Mouse (Mus musculus): Measurements from ENCODE around the gene Kcnk10.

The Kcnk10 gene

DNA sequence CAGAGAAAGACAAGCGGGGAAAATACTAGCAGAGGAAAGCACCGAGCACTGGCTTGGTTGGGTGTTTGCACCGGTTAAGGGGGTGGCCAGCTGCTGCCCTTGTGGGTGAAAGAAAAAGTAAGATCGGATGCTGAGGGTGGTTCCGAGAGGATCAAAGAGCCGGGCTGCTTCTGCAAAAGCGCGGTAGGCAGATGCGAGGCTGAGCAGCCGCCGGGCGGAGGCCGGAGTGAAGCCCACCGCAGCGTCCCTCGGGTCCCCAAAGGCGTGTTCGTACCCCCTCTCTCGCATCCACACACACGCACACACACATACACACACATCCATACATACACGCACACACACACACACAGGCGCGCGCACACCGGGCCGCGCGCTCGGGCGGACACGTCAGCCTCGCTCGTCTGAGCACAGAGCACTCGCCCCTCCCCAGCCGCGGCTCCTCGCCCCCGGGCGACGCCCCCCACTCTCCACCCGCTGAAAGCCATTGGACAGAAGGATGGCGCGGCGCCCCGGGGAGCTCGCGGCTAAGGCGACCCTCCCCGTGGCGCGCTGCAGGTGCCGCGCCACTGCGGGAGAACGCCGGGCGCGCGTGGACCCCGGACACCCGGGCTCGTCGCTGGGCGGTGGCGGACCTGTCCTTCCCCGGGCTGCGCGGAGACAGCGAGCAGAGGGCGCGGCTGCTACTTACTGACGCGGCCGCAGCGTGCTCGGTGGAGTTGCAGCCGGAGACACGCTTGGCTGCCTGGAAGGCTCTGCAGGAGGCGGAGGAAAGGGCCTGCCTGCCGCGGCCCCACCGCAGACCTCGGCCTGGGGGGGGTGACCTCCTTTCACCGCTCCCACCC, 3.5 kb downstream of the Kcnk10 start:
- in situ Hi-C loops (cut with MboI; ENCODE audit: low pct_unique_long_range_greater_than_20kb in 1 of 2, low sequenced_read_pairs in 2 of 2, unreplicated experiment in 1 of 2): no loop called here

DNA sequence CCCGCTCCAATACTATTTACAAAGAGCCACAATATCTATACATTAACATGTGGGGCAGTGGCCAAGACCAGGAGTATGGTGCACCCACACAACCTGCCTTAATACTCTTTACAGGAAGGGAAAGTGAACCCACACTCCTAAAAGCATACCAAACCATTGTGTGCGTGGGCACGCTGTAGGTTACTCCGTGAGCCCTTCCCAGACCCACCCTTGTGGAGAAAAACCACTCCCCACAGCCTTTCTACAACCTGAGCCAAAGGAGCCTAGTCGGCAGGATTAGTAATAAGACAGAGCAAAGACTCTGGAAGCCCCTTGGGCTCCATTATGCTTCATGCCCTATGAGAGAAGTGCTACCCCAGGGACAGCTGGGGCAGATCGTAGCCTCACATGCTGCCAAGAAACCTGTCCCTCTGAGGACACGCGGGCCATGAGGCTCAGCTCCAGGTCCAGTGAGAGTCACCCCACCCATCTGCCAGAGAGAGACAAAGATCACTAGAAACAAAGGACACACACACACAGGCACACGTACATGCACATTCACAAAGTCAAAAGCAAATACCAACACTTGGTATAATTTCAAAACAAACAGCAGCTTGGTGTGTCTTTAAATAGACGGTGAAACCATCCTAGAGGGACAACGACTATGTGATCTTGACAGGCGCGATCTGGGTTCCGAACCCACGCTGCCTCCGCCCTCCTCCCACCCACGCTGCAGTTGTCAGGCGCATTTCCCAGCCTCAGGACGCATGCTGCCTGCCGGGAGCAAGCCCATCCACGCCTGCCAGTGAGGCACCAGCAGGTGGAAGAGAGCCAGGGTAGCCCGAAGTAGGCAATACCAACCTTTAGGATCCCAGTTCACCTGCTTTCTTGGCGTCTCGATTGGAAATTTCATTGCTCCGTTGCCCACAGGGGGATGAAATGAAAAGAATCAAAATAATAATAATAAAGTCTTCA, 4.5 kb downstream of the Kcnk10 start:
- in situ Hi-C loops (cut with MboI; ENCODE audit: low pct_unique_long_range_greater_than_20kb in 1 of 2, low sequenced_read_pairs in 2 of 2, unreplicated experiment in 1 of 2): no loop called here

DNA sequence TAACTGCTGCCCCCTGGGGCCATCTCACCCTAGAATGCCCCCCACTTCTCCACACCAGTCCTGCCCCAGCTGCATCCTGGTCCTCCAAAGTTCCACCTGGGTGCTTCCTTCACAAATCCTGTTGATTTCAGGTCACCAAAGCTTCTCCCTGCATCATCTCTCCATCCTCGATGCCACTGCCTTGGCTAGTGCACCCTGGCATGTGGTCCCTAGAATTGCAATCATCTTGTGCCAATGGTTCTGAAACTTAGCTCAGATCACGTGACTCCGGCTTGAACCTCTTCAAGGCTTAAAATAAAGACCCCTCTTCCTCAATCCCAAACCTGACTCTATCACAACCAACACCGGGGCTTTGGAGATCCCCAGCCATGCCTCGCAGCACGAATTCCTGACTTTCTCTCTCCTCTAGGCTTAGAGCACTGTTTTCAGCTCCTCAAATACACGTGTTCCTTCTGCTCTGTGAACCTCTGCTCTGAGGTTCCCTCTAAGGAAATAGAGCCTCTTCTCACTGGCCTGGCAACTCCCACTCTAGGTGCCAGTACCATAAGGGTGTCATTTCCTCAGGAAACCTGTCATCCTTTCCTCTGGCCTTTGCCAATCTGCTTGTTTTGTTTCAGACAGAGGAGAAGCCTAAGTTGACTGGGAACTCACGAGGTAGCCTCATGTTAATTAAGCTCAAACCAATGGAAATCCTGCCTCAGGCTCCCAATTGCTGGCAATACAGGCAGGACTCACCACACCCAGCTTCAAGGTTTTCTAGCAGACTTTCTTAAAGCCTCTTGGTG, 6.0 kb downstream of the Kcnk10 start:
- in situ Hi-C loops (cut with MboI; ENCODE audit: low pct_unique_long_range_greater_than_20kb in 1 of 2, low sequenced_read_pairs in 2 of 2, unreplicated experiment in 1 of 2): no loop called here

DNA sequence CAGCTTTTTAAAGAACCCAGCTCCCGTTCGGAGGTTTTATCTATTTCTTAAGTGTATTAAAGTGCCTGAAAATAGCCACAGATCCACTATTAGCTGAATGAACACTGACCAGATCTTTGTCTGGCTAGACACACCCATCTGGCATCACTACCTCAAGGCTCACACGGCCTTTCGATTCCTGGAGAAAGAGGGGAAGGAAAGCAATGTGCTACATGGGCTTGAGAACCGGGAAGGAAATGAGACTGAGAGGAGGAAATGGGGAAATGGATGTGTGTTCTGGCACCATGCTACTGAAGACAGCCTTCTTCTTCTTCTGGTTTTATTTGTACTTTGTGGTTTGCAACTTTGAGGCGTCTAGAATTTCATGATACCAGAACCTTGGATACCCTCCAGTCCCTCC, 8.7 kb downstream of the Kcnk10 start:
- in situ Hi-C loops (cut with MboI; ENCODE audit: low pct_unique_long_range_greater_than_20kb in 1 of 2, low sequenced_read_pairs in 2 of 2, unreplicated experiment in 1 of 2): no loop called here

DNA sequence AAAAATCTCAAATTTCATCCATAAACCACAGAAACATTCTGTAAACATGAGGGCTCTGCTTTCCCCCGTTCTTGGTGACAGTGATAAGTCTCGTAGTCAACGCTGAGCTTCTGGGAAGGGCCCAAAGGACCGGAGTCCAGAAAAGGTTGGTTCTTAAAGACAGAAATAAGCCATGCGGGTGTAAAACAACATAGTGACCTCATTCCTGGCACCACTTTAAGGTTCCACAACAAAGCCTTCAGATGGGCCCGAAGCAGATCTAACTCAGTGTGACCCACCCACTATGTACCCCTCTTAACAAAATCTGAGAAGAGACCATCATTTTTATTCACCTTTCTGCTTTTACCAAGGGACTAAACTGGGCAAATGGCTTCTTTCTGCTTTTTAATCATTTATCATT, 10.2 kb downstream of the Kcnk10 start:
- in situ Hi-C loops (cut with MboI; ENCODE audit: low pct_unique_long_range_greater_than_20kb in 1 of 2, low sequenced_read_pairs in 2 of 2, unreplicated experiment in 1 of 2): no loop called here

DNA sequence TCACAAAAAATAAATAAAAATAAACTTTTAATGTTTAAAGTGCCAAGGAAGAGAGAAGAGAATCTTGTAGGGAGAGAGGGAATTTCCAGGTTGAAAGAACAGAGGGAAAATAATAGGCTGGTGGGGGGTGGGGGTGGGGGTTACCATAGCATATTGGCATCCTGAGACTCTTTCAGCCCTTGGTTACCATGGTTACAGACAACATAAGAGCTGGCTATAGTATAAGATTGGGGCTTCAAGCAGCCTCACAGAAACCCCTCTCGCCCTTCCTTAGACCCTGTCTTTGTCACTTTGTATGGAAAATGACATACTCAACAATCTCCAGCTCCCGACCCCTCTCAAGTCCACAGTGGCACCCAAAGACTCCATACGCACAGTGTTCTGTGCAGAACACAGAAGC, 13.7 kb downstream of the Kcnk10 start:
- in situ Hi-C loops (cut with MboI; ENCODE audit: low pct_unique_long_range_greater_than_20kb in 1 of 2, low sequenced_read_pairs in 2 of 2, unreplicated experiment in 1 of 2): no loop called here

DNA sequence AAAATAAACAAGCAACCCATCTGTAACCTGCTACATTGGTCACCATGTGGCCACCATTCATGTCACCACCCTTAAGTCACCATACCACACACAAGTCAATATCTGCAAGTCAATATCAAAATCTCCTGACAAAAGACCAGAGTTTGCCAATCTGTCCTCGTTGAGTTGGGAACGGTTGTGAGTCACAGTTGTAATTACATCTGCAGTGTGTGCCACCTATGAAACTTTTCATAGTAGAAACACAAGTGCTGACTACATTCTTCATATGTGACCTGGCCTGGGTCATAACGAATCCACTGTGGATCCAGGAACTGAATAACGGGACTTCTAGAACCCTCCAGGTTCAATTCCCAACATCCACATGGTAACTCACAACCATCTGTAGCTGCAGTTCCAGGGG, 14.8 kb downstream of the Kcnk10 start:
- in situ Hi-C loops (cut with MboI; ENCODE audit: low pct_unique_long_range_greater_than_20kb in 1 of 2, low sequenced_read_pairs in 2 of 2, unreplicated experiment in 1 of 2): no loop called here

DNA sequence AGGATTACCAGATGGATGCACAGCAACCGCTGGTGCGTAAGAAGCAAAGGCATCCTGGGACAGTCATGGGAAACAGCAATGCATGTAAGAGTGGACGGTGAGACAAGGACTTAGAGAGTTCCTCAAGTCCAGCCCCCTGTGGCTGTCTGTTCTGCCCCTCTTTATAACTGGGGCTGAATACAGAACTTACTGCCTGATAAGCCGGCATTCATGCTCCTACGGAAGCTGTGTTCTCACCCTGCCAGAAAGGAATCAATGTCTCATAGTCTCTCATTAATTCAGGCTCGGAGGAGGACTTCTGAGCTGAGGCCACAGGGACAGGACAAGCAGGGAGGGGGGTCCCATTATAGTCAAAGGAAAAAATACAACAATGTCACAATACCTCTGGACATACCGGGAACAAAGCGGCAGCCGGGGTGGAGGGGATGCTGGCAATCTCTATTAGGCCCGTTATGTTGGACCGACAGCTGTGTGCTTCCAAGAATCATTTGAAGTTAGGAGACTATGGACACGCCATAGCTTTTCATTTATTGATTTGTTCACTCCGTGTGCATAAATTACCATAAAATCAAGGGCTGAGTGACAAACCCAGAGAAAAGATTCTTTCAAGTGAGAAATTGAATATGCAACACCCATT, 15.7 kb downstream of the Kcnk10 start:
- in situ Hi-C loops (cut with MboI; ENCODE audit: low pct_unique_long_range_greater_than_20kb in 1 of 2, low sequenced_read_pairs in 2 of 2, unreplicated experiment in 1 of 2): no loop called here

DNA sequence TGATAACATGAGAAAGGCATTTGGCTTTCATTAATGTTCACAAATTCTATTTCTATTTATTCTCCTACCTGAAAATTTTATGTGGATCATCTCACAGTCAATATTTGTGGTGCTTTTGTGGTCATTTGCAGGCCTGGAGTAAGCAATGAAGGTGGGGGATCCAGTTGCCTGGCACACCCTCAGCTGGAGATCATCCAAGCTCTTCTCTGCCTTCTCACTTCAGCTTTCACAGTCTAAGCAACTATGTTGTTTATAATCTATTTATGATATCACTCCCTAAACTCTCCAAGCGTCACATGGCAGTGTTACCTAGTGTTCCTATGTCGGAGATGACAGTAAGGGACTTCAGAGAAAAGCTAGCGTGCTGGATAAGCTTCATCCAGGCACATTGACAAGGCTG, 18.1 kb downstream of the Kcnk10 start:
- in situ Hi-C loops (cut with MboI; ENCODE audit: low pct_unique_long_range_greater_than_20kb in 1 of 2, low sequenced_read_pairs in 2 of 2, unreplicated experiment in 1 of 2): no loop called here

DNA sequence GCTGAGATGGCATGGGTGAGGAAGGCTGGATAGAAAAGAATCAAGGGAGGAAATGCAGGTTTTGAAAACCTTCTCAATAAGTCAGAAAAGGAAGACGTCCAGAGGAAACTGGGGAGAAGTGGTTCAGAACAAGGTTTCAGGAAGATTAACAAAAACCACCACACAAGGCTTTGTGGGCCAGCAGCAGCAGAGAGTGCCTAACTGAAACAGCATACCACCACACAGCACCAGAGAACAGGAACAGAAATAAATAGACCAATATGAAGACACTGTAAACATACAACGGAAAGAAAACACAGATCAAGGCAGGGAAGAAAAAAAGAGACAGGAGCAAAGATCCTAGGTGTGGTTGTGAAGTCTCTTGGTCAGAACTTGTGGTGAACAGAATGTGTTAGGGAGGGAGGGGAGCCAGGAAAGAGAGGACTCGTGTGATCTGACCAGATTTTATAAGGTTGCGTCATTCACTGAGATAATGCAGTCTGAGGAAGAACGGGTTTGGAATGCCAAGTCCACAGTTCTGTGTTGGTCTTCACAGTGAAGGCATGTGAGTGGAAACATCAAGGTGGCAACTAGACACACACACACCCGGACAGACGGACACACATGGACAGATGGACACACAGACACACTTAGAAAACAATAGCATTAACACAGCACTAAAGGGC, 21.0 kb downstream of the Kcnk10 start:
- in situ Hi-C loops (cut with MboI; ENCODE audit: low pct_unique_long_range_greater_than_20kb in 1 of 2, low sequenced_read_pairs in 2 of 2, unreplicated experiment in 1 of 2): no loop called here

DNA sequence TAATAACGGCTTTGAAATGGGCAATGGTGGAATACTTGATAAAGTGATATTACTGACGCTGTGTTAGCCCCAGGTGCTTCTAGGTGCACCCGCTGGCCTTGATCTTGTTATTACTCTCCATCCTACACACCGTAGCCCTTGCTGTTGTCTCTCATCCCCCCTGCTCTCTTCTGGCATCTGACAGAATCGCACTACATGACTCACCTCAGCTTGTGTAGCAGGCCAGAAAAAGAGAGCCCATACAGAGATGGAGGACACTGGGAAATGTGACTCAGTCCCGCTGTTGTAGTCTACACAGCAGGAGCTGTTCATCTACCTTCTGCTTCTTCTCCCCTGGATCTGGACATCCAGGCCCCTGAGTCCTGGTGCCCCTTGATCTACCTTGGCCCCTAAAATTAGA, 28.1 kb downstream of the Kcnk10 start:
- in situ Hi-C loops (cut with MboI; ENCODE audit: low pct_unique_long_range_greater_than_20kb in 1 of 2, low sequenced_read_pairs in 2 of 2, unreplicated experiment in 1 of 2): no loop called here

DNA sequence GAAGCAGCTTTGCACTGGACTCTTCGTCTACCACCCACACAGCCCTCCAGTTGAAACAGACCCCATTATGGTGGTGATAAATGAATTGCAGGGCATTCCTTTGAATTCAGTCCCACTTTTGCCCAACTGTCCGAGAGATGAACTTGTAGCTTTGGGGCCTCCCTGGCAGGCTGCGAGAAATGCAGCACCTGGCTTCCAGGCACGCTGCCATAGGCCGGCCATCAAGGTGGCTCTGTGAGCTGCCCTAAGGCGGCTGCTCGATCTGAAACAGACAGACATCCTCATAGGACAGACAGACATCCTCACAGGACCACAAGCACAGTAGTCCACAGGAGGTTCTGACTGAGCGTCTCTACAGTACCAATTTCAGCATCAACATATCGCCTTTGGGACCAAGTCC, 30.0 kb downstream of the Kcnk10 start:
- in situ Hi-C loops (cut with MboI; ENCODE audit: low pct_unique_long_range_greater_than_20kb in 1 of 2, low sequenced_read_pairs in 2 of 2, unreplicated experiment in 1 of 2): no loop called here

DNA sequence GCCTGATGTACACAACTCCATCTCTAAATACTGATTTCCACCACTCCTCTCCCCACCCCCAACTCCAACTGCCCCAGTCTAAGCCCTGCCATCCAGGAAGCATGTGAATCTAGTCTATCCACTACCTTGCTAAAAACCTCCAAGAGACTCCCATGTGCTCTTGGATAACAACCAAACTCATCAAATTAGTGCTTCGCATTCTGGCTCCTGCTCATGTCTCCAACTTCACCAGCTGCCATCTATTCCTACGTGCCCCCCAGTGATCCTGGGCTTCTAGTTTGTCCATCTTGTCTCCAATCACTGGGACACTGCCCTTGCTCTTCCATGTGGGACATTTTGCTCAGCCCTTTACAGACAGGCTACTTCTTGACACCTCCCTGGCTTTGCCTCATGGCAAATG, 32.2 kb downstream of the Kcnk10 start:
- in situ Hi-C loops (cut with MboI; ENCODE audit: low pct_unique_long_range_greater_than_20kb in 1 of 2, low sequenced_read_pairs in 2 of 2, unreplicated experiment in 1 of 2): no loop called here

DNA sequence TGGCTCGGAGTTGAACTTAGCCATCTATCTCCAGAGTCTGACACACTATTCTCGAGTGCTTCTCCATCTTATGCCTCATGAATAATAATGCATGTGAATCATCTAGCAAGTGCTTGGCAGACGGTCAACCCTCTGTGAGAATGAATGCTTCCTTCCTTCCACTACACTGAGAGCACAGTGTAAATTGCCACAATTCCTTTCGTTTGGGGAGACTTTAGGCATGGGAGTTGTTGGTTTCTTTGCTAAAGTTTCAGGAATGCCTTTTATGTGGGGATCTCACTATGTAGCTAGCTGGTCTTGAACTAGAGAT, 32.9 kb downstream of the Kcnk10 start:
- in situ Hi-C loops (cut with MboI; ENCODE audit: low pct_unique_long_range_greater_than_20kb in 1 of 2, low sequenced_read_pairs in 2 of 2, unreplicated experiment in 1 of 2): no loop called here

DNA sequence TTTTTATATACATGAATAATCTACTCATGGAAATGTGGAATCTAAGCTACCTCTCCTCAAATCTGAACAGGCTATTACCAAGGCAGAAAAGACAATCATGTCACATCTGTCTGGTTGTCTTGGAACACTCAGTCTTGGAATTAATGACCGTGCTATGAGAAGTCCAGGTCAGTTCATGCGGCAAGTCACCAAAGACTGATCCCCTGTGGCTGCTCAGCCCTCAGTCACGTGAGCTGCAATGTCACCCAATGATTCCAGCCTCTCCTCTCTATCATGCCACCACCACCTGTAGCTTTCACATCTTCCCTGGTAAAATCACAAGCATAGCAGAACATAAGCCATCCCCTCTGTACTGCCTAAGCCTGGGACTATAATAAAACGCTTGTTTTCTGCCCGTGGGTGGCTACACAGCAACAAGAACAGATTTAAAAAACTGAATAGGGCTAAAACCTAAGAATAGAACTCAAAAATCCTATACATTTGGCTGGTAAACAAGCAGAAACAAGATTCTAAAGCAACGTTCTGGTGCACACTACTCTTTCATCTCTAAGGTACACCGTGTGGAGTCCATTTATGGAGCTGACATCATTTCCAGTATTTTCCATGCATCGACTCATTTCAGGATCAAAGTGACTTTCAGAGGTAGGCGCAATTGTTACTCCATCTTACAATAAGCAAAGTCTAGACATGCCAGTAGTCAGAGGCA, 33.4 kb downstream of the Kcnk10 start:
- in situ Hi-C loops (cut with MboI; ENCODE audit: low pct_unique_long_range_greater_than_20kb in 1 of 2, low sequenced_read_pairs in 2 of 2, unreplicated experiment in 1 of 2): no loop called here

DNA sequence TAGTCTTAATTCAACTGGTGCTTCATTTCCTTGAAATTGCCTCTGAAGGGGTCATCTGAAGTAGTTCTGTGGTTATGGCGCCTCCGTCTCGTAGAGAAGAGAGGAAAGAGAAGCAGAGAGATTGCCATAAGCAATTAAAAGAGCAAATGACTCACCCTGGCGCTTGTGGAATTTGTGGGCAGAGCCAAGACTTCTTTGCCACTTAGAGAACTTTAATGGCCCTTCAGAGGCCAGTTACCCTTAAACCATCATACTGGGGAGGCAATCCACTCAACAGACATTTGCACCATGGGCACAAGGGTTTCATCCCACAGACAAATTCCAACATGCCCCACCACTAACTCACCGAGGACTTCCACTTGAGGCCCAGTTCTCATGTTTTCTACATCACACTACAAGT, 41.4 kb downstream of the Kcnk10 start:
- in situ Hi-C loops (cut with MboI; ENCODE audit: low pct_unique_long_range_greater_than_20kb in 1 of 2, low sequenced_read_pairs in 2 of 2, unreplicated experiment in 1 of 2): no loop called here

DNA sequence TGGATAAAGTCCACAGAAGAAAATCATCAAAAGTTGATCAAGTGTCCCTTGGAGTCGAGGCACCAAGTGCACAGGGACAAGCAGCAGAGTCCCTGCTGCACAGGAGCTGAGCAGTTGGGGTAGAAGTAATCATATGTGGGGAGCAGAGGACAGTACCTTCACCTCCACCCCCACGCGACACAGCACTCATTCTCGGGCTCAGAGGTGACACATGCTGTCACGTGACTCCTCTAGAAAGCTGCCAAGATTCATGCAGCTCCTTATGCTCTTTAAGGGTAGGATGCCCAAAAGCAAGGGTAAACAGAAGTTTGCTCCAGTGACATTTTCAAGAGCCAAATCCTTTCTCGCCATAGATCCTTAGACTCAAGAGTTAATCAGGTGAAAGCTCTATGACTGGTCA, 42.1 kb downstream of the Kcnk10 start:
- in situ Hi-C loops (cut with MboI; ENCODE audit: low pct_unique_long_range_greater_than_20kb in 1 of 2, low sequenced_read_pairs in 2 of 2, unreplicated experiment in 1 of 2): no loop called here

DNA sequence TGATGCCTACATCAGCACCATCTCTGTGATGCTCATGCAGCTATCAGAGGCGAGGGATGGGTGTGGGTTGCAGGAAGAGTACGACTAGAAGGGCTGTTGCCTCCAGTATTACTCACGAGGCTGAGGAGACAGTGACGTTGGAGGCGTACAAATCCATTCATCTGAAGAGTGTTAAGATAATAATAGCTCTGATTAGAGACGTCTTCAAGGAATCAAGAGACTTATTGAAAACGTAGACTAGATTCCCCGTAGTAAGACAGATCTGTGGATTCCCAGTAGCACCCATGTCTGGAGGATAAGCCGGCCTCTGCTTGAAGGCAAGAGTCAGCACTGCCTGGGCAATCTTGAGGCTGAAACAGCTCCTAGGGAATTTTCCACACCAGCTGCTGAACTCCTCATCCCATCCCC, 42.6 kb downstream of the Kcnk10 start:
- in situ Hi-C loops (cut with MboI; ENCODE audit: low pct_unique_long_range_greater_than_20kb in 1 of 2, low sequenced_read_pairs in 2 of 2, unreplicated experiment in 1 of 2): no loop called here
